Mouse (Mus musculus) brown adipose tissue, adult 24 weeks (tissue): ENCODE results near the gene Kcnj8. TPM values are rescaled to one million over a fixed set of nuclear protein-coding genes. Genes with fewer than 3 reads are reported as not detected.

Experiments used
- H3K27ac ChIP-seq: fragments of 200-500 bp; replicated peaks from 2 replicates; pipeline ENCODE4 v1.5.1; 2012; ENCODE audit warnings: low read depth, mild to moderate bottlenecking, low read length
- H3K4me1 ChIP-seq: fragments of 200-500 bp; 2 replicates; pipeline ENCODE4 v1.6.1; 2012; ENCODE audit warnings: low read length, mixed read lengths; ENCODE audit not compliant: control insufficient read depth, insufficient read depth, insufficient read length
- H3K4me3 ChIP-seq: fragments of 200-500 bp; 2 replicates; pipeline ENCODE4 v1.5.1; 2012; ENCODE audit warnings: low read depth, mild to moderate bottlenecking, low read length, moderate library complexity; ENCODE audit not compliant: insufficient read depth
- polyA plus RNA-seq: library from polyadenylated mRNA; stranded (reverse); fragments of >200 nt; gene quantifications from 2 replicates; pipeline ENCODE4 v1.2.4, GENCODE M21; 2012; ENCODE audit not compliant: missing spikeins, insufficient read depth, insufficient read length

The Kcnj8 gene
- polyA plus RNA-seq, result 11.2 and 17.3 TPM in 2 replicates

DNA sequence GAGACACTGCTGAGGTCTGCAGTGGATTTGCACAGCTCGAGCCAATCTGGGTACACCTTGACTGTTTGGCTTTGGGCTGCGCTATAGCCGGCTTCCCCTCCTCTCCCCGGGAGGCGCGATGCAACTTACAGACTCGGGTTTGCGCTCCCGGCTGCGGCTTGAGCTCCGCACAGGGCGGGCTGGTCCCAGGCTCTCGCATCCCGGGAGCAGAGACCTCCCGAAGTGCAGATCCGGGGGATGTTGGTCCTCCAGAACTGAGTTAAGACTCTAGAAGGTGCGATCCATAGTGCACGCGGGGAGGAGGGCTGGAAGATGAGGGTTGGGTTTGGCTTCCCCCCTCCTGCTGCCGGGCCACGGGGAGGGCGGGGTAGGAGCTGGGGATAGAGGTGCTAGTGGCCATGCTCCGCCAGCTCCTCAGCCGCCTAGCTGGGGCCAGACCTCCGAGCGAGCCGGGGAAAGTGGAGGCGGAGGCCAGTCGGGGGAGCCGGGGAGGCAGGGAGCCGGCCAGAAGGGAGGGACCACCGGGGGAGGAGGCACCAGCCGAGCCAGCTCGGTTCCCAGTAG is at the start of gene Kcnj8:
Gene Kcnj8, minus strand, starts transcription at position 560 of the 564 bp plus-strand sequence.
- Histone ChIP-seq H3K4me1 (no peaks in the 10 kb centered on the region), H3K4me3 (peak within 1 kb of the TSS; percentile 61), H3K27ac (peak within 1 kb of the TSS; percentile 71)

DNA sequence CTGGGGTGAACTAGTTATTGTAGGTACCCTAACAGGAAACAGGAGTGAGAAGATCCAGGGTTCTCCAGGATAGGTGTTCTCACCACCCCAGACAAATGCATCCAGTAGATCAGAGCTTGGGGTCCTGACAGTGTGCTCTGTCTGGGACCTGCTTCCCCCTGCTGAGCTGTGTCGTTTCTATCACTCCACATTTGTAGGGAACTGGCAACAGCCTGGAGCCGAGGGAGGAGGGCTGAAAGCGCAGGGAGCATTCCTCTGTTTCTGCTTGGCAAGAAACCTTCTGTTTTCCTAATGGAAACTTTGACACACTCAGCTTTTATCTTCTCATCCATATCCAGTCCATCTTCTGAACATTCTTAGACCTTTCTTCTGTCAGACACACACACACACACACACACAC is 45.2 kb upstream of the Kcnj8 start:
- Histone ChIP-seq H3K4me1 (no peaks in the 10 kb centered on the region), H3K27ac (no peak overlapping the region), H3K4me3 (no peak overlapping the region)

GRCm38 (mm10) chr6:142614324-142614723 is 42.9 kb upstream of the Kcnj8 start:
- Histone ChIP-seq H3K27ac (no peak overlapping the region), H3K4me3 (no peak overlapping the region), H3K4me1 (no peaks in the 10 kb centered on the region)

GRCm38 (mm10) chr6:142612366-142612765 is 41.0 kb upstream of the Kcnj8 start:
- no peaks in the 10 kb centered on the region for H3K4me1 ChIP-seq
- H3K27ac ChIP-seq, result no peak overlapping the region
- H3K4me3 ChIP-seq, result no peak overlapping the region

DNA sequence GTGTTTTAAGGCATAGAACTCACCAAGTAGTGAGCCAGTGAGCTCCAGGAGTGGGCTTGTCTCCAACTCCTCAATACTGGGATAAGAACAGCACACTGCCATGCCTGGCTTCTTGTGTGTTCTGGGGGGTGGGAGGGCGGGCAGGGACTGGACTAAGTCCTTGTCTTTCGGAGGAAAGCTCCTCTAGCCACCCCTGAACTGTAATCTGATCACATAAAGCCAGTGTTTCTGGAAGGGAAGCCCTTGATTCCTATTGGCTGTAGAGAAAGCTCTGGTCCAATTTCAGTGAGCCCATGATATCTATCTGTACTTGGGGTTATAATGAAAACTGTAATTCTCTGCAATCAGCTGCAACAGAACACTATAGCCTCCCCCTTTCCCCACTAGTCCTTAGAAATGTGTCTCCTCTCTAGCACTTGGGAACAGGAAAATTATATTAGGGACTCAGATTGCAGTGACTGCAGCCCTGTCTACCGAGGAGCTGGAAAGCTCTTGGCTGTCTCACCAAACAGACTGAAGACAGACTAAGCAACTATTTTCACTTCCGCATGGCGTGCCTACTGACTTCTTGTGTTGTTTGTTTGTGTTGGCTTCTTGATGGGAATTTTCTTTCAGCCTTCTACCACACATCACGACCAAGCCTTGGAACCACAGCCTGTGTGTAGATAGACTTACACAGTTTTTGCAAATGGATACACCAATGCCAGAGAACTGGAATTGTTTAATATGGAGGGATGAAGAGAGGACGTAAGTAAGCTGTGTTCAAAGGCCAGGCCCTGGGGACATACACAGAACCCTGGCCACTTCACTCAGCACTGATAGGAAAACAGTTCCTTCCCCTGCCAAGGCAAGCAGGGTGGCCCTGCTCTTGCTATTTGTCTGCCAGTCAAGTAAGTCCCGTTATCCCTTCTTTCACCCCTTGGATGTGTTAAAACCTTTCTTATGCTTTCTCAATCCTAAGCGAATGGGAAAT is 38.3 kb upstream of the Kcnj8 start:
- Histone ChIP-seq H3K4me3 (no peak overlapping the region), H3K27ac (no peak overlapping the region), H3K4me1 (no peaks in the 10 kb centered on the region)

DNA sequence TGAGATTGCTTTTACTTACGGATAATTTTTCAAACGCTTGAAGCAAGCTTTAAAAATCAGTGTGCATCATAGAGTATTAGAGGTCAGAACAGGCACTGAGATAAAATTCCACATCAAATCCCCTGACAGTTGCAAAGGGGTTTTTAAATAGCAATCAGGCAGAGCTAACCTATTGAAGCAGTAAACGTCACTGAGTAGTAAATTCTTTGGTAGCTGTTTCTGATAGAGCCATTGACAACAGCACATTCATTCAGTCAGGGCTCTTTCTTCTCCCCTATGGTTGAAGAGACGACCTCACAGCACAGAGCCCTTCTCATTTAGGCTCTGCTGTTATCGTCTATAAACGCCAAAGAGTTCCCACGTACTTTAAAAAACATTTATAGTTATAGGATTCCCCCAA is 35.7 kb upstream of the Kcnj8 start:
- Histone ChIP-seq H3K4me3 (no peak overlapping the region), H3K27ac (no peak overlapping the region), H3K4me1 (no peaks in the 10 kb centered on the region)

DNA sequence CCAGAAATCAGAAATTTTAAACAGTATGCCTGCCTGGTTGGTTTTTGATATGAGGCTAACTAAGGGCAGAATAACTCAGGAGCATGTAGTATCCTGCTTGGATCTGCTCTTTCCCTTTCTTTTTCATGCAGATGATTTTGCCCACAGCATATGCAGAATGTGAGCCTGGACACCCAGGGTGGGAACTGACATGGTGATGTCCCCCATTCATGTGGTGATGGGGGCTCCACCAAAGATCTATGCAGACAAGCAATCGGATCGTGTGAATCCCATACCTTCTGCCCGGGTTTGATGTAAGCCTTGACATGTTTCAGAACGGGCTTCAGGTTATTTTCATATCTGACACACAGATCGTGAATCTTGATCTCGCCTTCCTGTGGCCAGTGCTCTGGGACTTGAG is 31.4 kb upstream of the Kcnj8 start:
- H3K4me1 ChIP-seq, result no peaks in the 10 kb centered on the region
- H3K4me3 ChIP-seq, result no peak overlapping the region
- no peak overlapping the region for H3K27ac ChIP-seq

DNA sequence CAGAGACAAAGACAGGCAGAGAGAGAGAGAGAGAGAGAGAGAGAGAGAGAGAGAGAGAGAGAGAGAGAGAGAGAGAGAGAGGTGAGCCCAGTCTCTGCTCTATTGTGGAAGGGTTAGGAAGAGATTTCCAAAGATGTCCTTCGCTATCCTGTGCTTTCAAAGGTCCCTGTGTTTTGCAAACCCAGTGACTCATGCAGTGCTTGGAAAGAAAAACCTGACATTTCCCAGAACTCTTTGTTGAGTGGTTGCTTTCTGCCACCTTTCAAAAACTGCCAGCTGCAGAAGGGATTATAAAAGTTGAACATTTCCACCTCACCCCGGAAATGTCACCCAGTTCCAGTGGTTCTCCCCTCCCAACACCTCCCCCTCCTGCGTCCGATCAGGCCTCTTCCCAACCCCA is 7.4 kb upstream of the Kcnj8 start:
- Histone ChIP-seq H3K27ac (no peak overlapping the region), H3K4me1 (no peaks in the 10 kb centered on the region), H3K4me3 (no peak overlapping the region)

- no peaks in the 10 kb centered on the region for H3K4me1 ChIP-seq
- H3K27ac ChIP-seq, result no peak overlapping the region
- H3K4me3 ChIP-seq, result no peak overlapping the region
Measured at GRCm38 (mm10) chr6:142577801-142578200, 6.4 kb upstream of the Kcnj8 start.

GRCm38 (mm10) chr6:142572876-142573275 is 1.5 kb upstream of the Kcnj8 start:
- no peaks in the 10 kb centered on the region for H3K4me1 ChIP-seq
- 0 out of 2 replicates have a peak overlapping the region, but pooled peaks have one; percentile 4 for H3K27ac ChIP-seq
- H3K4me3 ChIP-seq, result no peak overlapping the region

- Histone ChIP-seq H3K4me1 (no peaks in the 10 kb centered on the region), H3K4me3 (peak overlapping the region; percentile 61), H3K27ac (peak overlapping the region; percentile 71)
Measured at GRCm38 (mm10) chr6:142571629-142572360, 381 bp upstream of the Kcnj8 start.

- H3K4me3 ChIP-seq, result peak overlapping the region; percentile 26
- peak overlapping the region; percentile 40 for H3K27ac ChIP-seq
- H3K4me1 ChIP-seq, result no peaks in the 10 kb centered on the region
Measured at GRCm38 (mm10) chr6:142570046-142570770, 1.2 kb downstream of the Kcnj8 start.

- H3K4me1 ChIP-seq, result no peaks in the 10 kb centered on the region
- H3K4me3 ChIP-seq, result peak overlapping the region; percentile 14; the same call in 1 of the 2 replicates
- peak overlapping the region; percentile 70 for H3K27ac ChIP-seq
Measured at GRCm38 (mm10) chr6:142568713-142569357, 2.6 kb downstream of the Kcnj8 start.

DNA sequence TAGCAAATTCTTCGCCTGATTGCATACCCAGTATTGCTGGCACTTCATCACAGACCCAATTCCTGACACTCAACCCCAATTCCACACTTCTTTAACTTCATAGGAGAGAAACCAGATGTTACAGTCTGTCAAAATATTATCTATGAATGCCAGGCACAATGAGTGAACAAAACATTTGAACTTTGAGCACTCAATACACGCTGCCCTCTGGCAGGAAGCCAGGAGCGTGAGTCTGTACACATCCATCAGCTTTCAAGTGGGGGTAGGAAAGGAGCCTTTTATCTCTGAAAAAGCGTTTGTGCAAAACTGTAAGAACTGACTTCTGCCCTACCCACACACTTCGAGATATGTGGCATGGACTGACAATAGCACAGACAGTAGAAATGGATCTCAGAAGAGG is 4.0 kb downstream of the Kcnj8 start:
- peak overlapping the region; percentile 54; the same call in 1 of the 2 replicates for H3K27ac ChIP-seq
- no peaks in the 10 kb centered on the region for H3K4me1 ChIP-seq
- peak overlapping the region; percentile 24 for H3K4me3 ChIP-seq
